Mouse (Mus musculus): ENCODE data around the gene Naip6.
"Not testable (repeated sequence)": the region's sequence is repeated elsewhere in the genome, so short reads cannot be mapped to it uniquely, and the experiment has no call there.

The Naip6 gene

GRCm38 (mm10) chr13:100317256-100317893 lies at the start of gene Naip6:
Naip6 (minus strand) TSS chr13:100317674.
- DNase-seq (ENCODE audit: low spot score in 2 of 2), result not testable (repeated sequence)

- not testable (repeated sequence) for DNase-seq (ENCODE audit: low spot score in 2 of 2)
Observed at GRCm38 (mm10) chr13:100352315-100352714, 34.8 kb upstream of the Naip6 start.

- DNase-seq (ENCODE audit: low spot score in 2 of 2), result not testable (repeated sequence)
Observed at GRCm38 (mm10) chr13:100349510-100350173, 32.2 kb upstream of the Naip6 start.

- DNase-seq (ENCODE audit: low spot score in 2 of 2), result no peak
Observed at GRCm38 (mm10) chr13:100341822-100342221, 24.3 kb upstream of the Naip6 start.

GRCm38 (mm10) chr13:100331728-100332127 lies 14.3 kb upstream of the Naip6 start:
- DNase-seq (ENCODE audit: low spot score in 2 of 2), result not testable (repeated sequence)

- DNase-seq (ENCODE audit: low spot score in 2 of 2), result not testable (repeated sequence)
Observed at GRCm38 (mm10) chr13:100328899-100329298, 11.4 kb upstream of the Naip6 start.

GRCm38 (mm10) chr13:100328029-100328428 lies 10.6 kb upstream of the Naip6 start:
- not testable (repeated sequence) for DNase-seq (ENCODE audit: low spot score in 2 of 2)

- DNase-seq (ENCODE audit: low spot score in 2 of 2), result not testable (repeated sequence)
Observed at GRCm38 (mm10) chr13:100322266-100322837, 4.9 kb upstream of the Naip6 start.

GRCm38 (mm10) chr13:100284611-100285010 lies 32.9 kb downstream of the Naip6 start:
- DNase-seq (ENCODE audit: low spot score in 2 of 2), result no peak

GRCm38 (mm10) chr13:100271474-100272132 lies 45.9 kb downstream of the Naip6 start:
- DNase-seq (ENCODE audit: low spot score in 2 of 2), result not testable (repeated sequence)

- not testable (repeated sequence) for DNase-seq (ENCODE audit: low spot score in 2 of 2)
Observed at GRCm38 (mm10) chr13:100256996-100257395, 60.5 kb downstream of the Naip6 start.

- DNase-seq (ENCODE audit: low spot score in 2 of 2), result not testable (repeated sequence)
Observed at GRCm38 (mm10) chr13:100255925-100256324, 61.5 kb downstream of the Naip6 start.

GRCm38 (mm10) chr13:100251897-100252296 lies 65.6 kb downstream of the Naip6 start:
- not testable (repeated sequence) for DNase-seq (ENCODE audit: low spot score in 2 of 2)

- not testable (repeated sequence) for DNase-seq (ENCODE audit: low spot score in 2 of 2)
Observed at GRCm38 (mm10) chr13:100246896-100247519, 70.5 kb downstream of the Naip6 start.

GRCm38 (mm10) chr13:100246223-100246622 lies 71.3 kb downstream of the Naip6 start, which contains the start of gene Naip5:
Naip5 (minus strand) TSS chr13:100246323.
- DNase-seq (ENCODE audit: low spot score in 2 of 2), result not testable (repeated sequence)

- no peak for DNase-seq (ENCODE audit: low spot score in 2 of 2)
Observed at GRCm38 (mm10) chr13:100243702-100244101, 73.8 kb downstream of the Naip6 start.
